Mouse (Mus musculus) brain, embryonic 18.5 days (tissue): ENCODE results near the gene Ak3.
"Not testable (repeated sequence)": the region's sequence is repeated elsewhere in the genome, so short reads cannot be mapped to it uniquely, and the experiment has no call there.

Source experiments
- DNase-seq: peaks from one replicate; pipeline ENCODE4 v3.0.0-alpha.2; 2012; ENCODE audit warnings: low read depth, low spot score

The Ak3 gene

GRCm38 (mm10) chr19:29044353-29044768 lies 3.4 kb downstream of the Ak3 start:
- no peak for DNase-seq

GRCm38 (mm10) chr19:29042647-29043046 lies 5.1 kb downstream of the Ak3 start:
- no peak for DNase-seq

- no peak for DNase-seq
Measured at GRCm38 (mm10) chr19:29042143-29042542, 5.6 kb downstream of the Ak3 start.

GRCm38 (mm10) chr19:29040206-29040605 lies 7.6 kb downstream of the Ak3 start:
- DNase-seq, result no peak

GRCm38 (mm10) chr19:29039334-29039733 lies 8.4 kb downstream of the Ak3 start:
- no peak for DNase-seq

GRCm38 (mm10) chr19:29037541-29037940 lies 10.2 kb downstream of the Ak3 start:
- DNase-seq, result no peak

GRCm38 (mm10) chr19:29037026-29037425 lies 10.7 kb downstream of the Ak3 start:
- no peak for DNase-seq

GRCm38 (mm10) chr19:29032662-29033061 lies 15.1 kb downstream of the Ak3 start:
- DNase-seq, result no peak

GRCm38 (mm10) chr19:29031788-29032187 lies 16.0 kb downstream of the Ak3 start:
- DNase-seq, result no peak

GRCm38 (mm10) chr19:29024391-29024947 lies 23.3 kb downstream of the Ak3 start:
- DNase-seq, result no peak

GRCm38 (mm10) chr19:29021754-29022345 lies 25.9 kb downstream of the Ak3 start:
- DNase-seq, result no peak

- no peak for DNase-seq
Measured at GRCm38 (mm10) chr19:29019647-29020046, 28.1 kb downstream of the Ak3 start.

- no peak for DNase-seq
Measured at GRCm38 (mm10) chr19:29016786-29017185, 31.0 kb downstream of the Ak3 start.

- no peak for DNase-seq
Measured at GRCm38 (mm10) chr19:29016204-29016765, 31.5 kb downstream of the Ak3 start.

GRCm38 (mm10) chr19:29015410-29016203 lies 32.2 kb downstream of the Ak3 start:
- no peak for DNase-seq

- DNase-seq, result no peak
Measured at GRCm38 (mm10) chr19:29014466-29015055, 33.2 kb downstream of the Ak3 start.

- DNase-seq, result no peak
Measured at GRCm38 (mm10) chr19:29011355-29011990, 36.3 kb downstream of the Ak3 start.

- no peak for DNase-seq
Measured at GRCm38 (mm10) chr19:29009046-29009445, 38.7 kb downstream of the Ak3 start.

GRCm38 (mm10) chr19:29008069-29008706 lies 39.6 kb downstream of the Ak3 start:
- DNase-seq, result no peak

GRCm38 (mm10) chr19:29000321-29000720 lies 47.4 kb downstream of the Ak3 start:
- not testable (repeated sequence) for DNase-seq

- no peak for DNase-seq
Measured at GRCm38 (mm10) chr19:28997976-28998630, 49.7 kb downstream of the Ak3 start.
